Mouse (Mus musculus) ES-Bruce4 (cell line): Measurements from ENCODE around the gene Got2.

ENCODE experiments used
- CTCF ChIP-seq: IDR thresholded peaks from one replicate; pipeline ENCODE4 v1.8.1; 2011; ENCODE audit warnings: low read depth, low read length
- EP300 ChIP-seq: IDR thresholded peaks from 2 replicates; pipeline ENCODE4 v1.6.1; 2011; ENCODE audit warnings: low read depth, low read length; ENCODE audit not compliant: insufficient read depth
- POLR2A ChIP-seq: IDR thresholded peaks from one replicate; pipeline ENCODE4 v1.8.1; 2011; ENCODE audit warnings: low read length; ENCODE audit not compliant: insufficient read depth

GRCm38 (mm10) chr8:95848734-95849464 lies 39.4 kb downstream of the Got2 start:
- no peak for TF ChIP-seq CTCF
- no peak for TF ChIP-seq POLR2A
- TF ChIP-seq EP300, result no peak
